Mouse (Mus musculus): ENCODE results near the gene Tns4. TPM values are rescaled to one million over a fixed set of nuclear protein-coding genes. Genes with fewer than 3 reads are reported as not detected.

The Tns4 gene
- polyA plus RNA-seq, 1 experiment from 2014 or later = 2.5 TPM

GRCm38 (mm10) chr11:99023094-99023493 is 66.0 kb downstream of the Tns4 start:
- WGBS = 3% methylated on average over 4 of the region's 4 CpGs
- peak overlapping the region; percentile 75 for H3K4me3 ChIP-seq (ENCODE audit: low read depth, low read length)
- H3K27me3 ChIP-seq (ENCODE audit: control insufficient read depth, insufficient read depth, low read length) = no peaks in the 10 kb centered on the region
- peak overlapping the region; percentile 80 for H3K9ac ChIP-seq (replicated peaks; ENCODE audit: low read depth, low read length)
- ATAC-seq (ENCODE audit: insufficient number of reproducible peaks, insufficient read depth, low FRiP score, low read depth) = no peak
- peak overlapping the region; percentile 60 for H3K4me2 ChIP-seq (replicated peaks; ENCODE audit: low read depth, low read length)
- peaks cover 13% of the 10 kb centered on the region; the same call in 1 of the 2 replicates for H3K4me1 ChIP-seq (ENCODE audit: control insufficient read depth, insufficient read depth, low read length)
- H3K9me3 ChIP-seq (ENCODE audit: control insufficient read depth, low read depth, low read length) = no peaks in the 10 kb centered on the region
- H3K36me3 ChIP-seq (ENCODE audit: control insufficient read depth, insufficient read depth, low read length) = peaks cover 34% of the 10 kb centered on the region
- no peak overlapping the region for H3K27ac ChIP-seq (ENCODE audit: low read length)

- no peak for ATAC-seq (ENCODE audit: insufficient number of reproducible peaks, insufficient read depth, low FRiP score, low read depth)
- peak overlapping the region; percentile 80; the same call in 1 of the 2 replicates for H3K9ac ChIP-seq (replicated peaks; ENCODE audit: low read depth, low read length)
- H3K4me3 ChIP-seq (ENCODE audit: low read depth, low read length) = peak overlapping the region; percentile 75
- peak overlapping the region; percentile 60 for H3K4me2 ChIP-seq (replicated peaks; ENCODE audit: low read depth, low read length)
- H3K27ac ChIP-seq (ENCODE audit: low read length) = no peak overlapping the region
- H3K27me3 ChIP-seq (ENCODE audit: control insufficient read depth, insufficient read depth, low read length) = no peaks in the 10 kb centered on the region
- 69% methylated on average over 5 of the region's 5 CpGs for WGBS
- peaks cover 13% of the 10 kb centered on the region; the same call in 1 of the 2 replicates for H3K4me1 ChIP-seq (ENCODE audit: control insufficient read depth, insufficient read depth, low read length)
- H3K9me3 ChIP-seq (ENCODE audit: control insufficient read depth, low read depth, low read length) = no peaks in the 10 kb centered on the region
- H3K36me3 ChIP-seq (ENCODE audit: control insufficient read depth, insufficient read depth, low read length) = peaks cover 39% of the 10 kb centered on the region
Measured at GRCm38 (mm10) chr11:99022384-99022933, 66.6 kb downstream of the Tns4 start.

GRCm38 (mm10) chr11:99019844-99020243 is 69.3 kb downstream of the Tns4 start:
- H3K27me3 ChIP-seq (ENCODE audit: control insufficient read depth, insufficient read depth, low read length) = no peaks in the 10 kb centered on the region
- H3K9ac ChIP-seq (replicated peaks; ENCODE audit: low read depth, low read length) = no peak overlapping the region
- 95% methylated on average over 6 of the region's 6 CpGs for whole genome bisulfite sequencing
- H3K4me2 ChIP-seq (replicated peaks; ENCODE audit: low read depth, low read length) = no peak overlapping the region
- peaks cover 11% of the 10 kb centered on the region; the same call in 1 of the 2 replicates for H3K4me1 ChIP-seq (ENCODE audit: control insufficient read depth, insufficient read depth, low read length)
- no peak overlapping the region for H3K27ac ChIP-seq (ENCODE audit: low read length)
- no peaks in the 10 kb centered on the region for H3K9me3 ChIP-seq (ENCODE audit: control insufficient read depth, low read depth, low read length)
- ATAC-seq (ENCODE audit: insufficient number of reproducible peaks, insufficient read depth, low FRiP score, low read depth) = no peak
- H3K4me3 ChIP-seq (ENCODE audit: low read depth, low read length) = no peak overlapping the region
- peaks cover 63% of the 10 kb centered on the region for H3K36me3 ChIP-seq (ENCODE audit: control insufficient read depth, insufficient read depth, low read length)

Other genes starting within 250 kb of the Tns4 start
- 6.8 and 7.1 TPM in 2 replicates for gene Wipf2, start 225.7 kb downstream of the Tns4 start, polyA plus RNA-seq (2014; fragmentation: Nextera tagmentation; extraction: Ambion mirVana)
- gene Cdc6, start 181.5 kb downstream of the Tns4 start, polyA plus RNA-seq (2014; fragmentation: Nextera tagmentation; extraction: Ambion mirVana) = 31.4 and 32.6 TPM in 2 replicates
- gene Rara, start 161.5 kb downstream of the Tns4 start, polyA plus RNA-seq (2014; fragmentation: Nextera tagmentation; extraction: Ambion mirVana) = 54.0 and 56.8 TPM in 2 replicates
- gene Gjd3, start 106.3 kb downstream of the Tns4 start, polyA plus RNA-seq (2014; fragmentation: Nextera tagmentation; extraction: Ambion mirVana) = not detected in 2 replicates
- gene Top2a, start 65.1 kb downstream of the Tns4 start, polyA plus RNA-seq (2014; fragmentation: Nextera tagmentation; extraction: Ambion mirVana) = 260 and 284 TPM in 2 replicates
- 494 and 532 TPM in 2 replicates for gene Igfbp4, start 48.1 kb downstream of the Tns4 start, polyA plus RNA-seq (2014; fragmentation: Nextera tagmentation; extraction: Ambion mirVana)
- 0.46 and 0.52 TPM in 2 replicates for gene Ccr7, start 65.8 kb upstream of the Tns4 start, polyA plus RNA-seq (2014; fragmentation: Nextera tagmentation; extraction: Ambion mirVana)
- 156 and 164 TPM in 2 replicates for gene Smarce1, start 141.7 kb upstream of the Tns4 start, polyA plus RNA-seq (2014; fragmentation: Nextera tagmentation; extraction: Ambion mirVana)
- 0.18 and 0.68 TPM in 2 replicates for gene Krt222, start 154.8 kb upstream of the Tns4 start, polyA plus RNA-seq (2014; fragmentation: Nextera tagmentation; extraction: Ambion mirVana)
- 0.13 TPM in 1 of 2 replicates, not detected in the other for gene Krt24, start 196.0 kb upstream of the Tns4 start, polyA plus RNA-seq (2014; fragmentation: Nextera tagmentation; extraction: Ambion mirVana)
- not detected in 2 replicates for gene Krt25, start 233.6 kb upstream of the Tns4 start, polyA plus RNA-seq (2014; fragmentation: Nextera tagmentation; extraction: Ambion mirVana)
- gene Krt26, start 248.7 kb upstream of the Tns4 start, polyA plus RNA-seq (2014; fragmentation: Nextera tagmentation; extraction: Ambion mirVana) = not detected in 2 replicates

Data from stomach, embryonic 14.5 days (tissue).